Mouse (Mus musculus): ENCODE data around the gene Trim39. TPM values are rescaled to one million over a fixed set of nuclear protein-coding genes. Genes with fewer than 3 reads are reported as not detected.

The Trim39 gene
- polyA plus RNA-seq, 2 experiments, result 3.2 to 11.0 TPM

DNA sequence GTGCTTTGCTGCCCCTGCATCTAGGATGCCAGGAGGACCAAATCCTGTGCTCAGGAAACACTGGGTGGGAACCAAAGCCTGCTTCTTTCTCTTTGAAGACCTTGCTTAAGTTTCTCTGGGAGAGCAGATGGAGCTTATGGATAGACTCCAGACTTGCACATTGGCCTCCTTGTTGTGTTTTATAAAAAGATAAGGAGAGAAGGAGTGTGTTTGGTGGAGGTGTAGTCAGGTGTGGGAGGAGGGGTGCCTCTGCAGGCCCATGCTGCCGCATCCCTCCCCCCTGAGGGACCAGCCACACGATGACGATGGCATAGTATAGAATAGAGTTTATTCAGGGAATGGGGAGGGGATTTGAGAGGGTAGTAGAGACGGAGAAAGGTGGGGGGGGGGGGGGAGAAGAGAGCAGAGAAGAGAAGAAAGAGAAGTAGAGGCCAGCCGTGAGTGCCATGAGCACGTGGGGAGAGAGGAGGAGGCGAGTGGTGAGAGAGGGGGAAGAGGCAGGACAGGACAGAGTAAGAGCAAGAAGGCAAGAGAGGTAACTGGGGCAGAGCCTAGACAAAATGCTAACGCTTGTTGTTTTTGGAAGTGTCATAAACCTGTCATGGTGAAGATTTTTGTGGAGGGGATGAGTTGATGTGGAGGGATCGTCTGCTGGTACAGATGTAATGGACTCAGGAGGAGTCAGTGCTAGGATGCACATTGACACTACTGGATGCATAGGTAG is 758 bp upstream of the Trim39 start:
- no peaks in the 10 kb centered on the region for H3K9me3 ChIP-seq (ENCODE audit: control insufficient read depth, low read length)
- 60% methylated on average over 9 of the region's 9 CpGs for WGBS (ENCODE audit: insufficient replicate concordance)
- H3K4me1 ChIP-seq (replicated peaks; ENCODE audit: control insufficient read depth in 2 of 2, insufficient read depth in 2 of 2, low read length in 1 of 2), result peaks cover 12 to 15% of the 10 kb centered on the region in 2 experiments
- H3K27ac ChIP-seq, result no peak overlapping the region
- no peak for ATAC-seq (ENCODE audit: insufficient read depth)
- H3K9ac ChIP-seq (replicated peaks), result peak overlapping the region; percentile 92
- H3K4me2 ChIP-seq (ENCODE audit: low read depth), result peak overlapping the region; percentile 94
- no peak for DNase-seq (ENCODE audit: low read depth in 3 of 3, low spot score in 3 of 3)
- peaks cover 9% of the 10 kb centered on the region for H3K36me3 ChIP-seq (replicated peaks; ENCODE audit: control insufficient read depth, insufficient read depth, low read depth)
- H3K4me3 ChIP-seq (ENCODE audit: insufficient read depth in 1 of 2, low read depth in 2 of 2, low read length in 2 of 2), result peak overlapping the region; percentile 76 to 98
- TF ChIP-seq CTCF (IDR thresholded peaks at IDR 0.05; ENCODE audit: low read depth) (no peak), EP300 (IDR thresholded peaks at IDR 0.05; ENCODE audit: low read depth) (no peak)
- no peaks in the 10 kb centered on the region for H3K27me3 ChIP-seq (ENCODE audit: control insufficient read depth, insufficient read depth, low read length)

GRCm38 (mm10) chr17:36270956-36271585 is 976 bp downstream of the Trim39 start:
- ATAC-seq (ENCODE audit: insufficient read depth) (peak; percentile 88), DNase-seq (ENCODE audit: low read depth in 3 of 3, low spot score in 3 of 3) (peak; percentile 57 to 73 (median 68))
- H3K4me3 ChIP-seq (ENCODE audit: insufficient read depth in 1 of 2, low read depth in 2 of 2, low read length in 2 of 2), result peak overlapping the region; percentile 76 to 98
- WGBS (ENCODE audit: insufficient replicate concordance), result under 1% methylated on average over 69 of the region's 84 CpGs
- H3K9me3 ChIP-seq (ENCODE audit: control insufficient read depth, low read length), result no peaks in the 10 kb centered on the region
- H3K4me1 ChIP-seq (replicated peaks; ENCODE audit: control insufficient read depth in 2 of 2, insufficient read depth in 2 of 2, low read length in 1 of 2), result peaks cover 12 to 15% of the 10 kb centered on the region in 2 experiments
- no peaks in the 10 kb centered on the region for H3K27me3 ChIP-seq (ENCODE audit: control insufficient read depth, insufficient read depth, low read length)
- H3K27ac ChIP-seq, result peak overlapping the region; percentile 70
- H3K4me2 ChIP-seq (ENCODE audit: low read depth), result peak overlapping the region; percentile 94
- H3K9ac ChIP-seq (replicated peaks), result peak overlapping the region; percentile 92
- TF ChIP-seq EP300 (IDR thresholded peaks at IDR 0.05; ENCODE audit: low read depth) (no peak), CTCF (IDR thresholded peaks at IDR 0.05; ENCODE audit: low read depth) (no peak)
- H3K36me3 ChIP-seq (replicated peaks; ENCODE audit: control insufficient read depth, insufficient read depth, low read depth), result peaks cover 11% of the 10 kb centered on the region

DNA sequence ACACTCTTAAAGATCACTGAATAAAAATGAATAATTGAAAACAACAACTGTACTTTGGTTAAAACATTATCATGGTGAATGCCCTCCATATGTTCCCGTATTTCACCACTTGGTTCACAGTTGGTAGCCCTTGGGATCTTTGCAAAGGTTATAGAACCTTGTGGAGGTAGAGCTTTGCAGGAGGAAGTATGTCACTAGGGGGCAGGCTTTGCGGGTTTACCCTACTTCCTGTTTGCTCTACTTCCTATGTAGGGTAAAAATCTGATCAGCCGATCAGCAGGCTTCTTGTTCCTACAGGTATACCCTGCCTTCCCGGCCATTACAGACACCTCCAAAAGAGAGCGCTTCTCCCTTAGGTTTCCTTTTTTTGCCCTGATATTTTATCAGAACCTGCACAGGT is 6.2 kb downstream of the Trim39 start:
- TF ChIP-seq CTCF (IDR thresholded peaks at IDR 0.05; ENCODE audit: low read depth), result peak; percentile 38
- TF ChIP-seq EP300 (IDR thresholded peaks at IDR 0.05; ENCODE audit: low read depth), result no peak
- Histone ChIP-seq H3K36me3 (replicated peaks; ENCODE audit: control insufficient read depth, insufficient read depth, low read depth) (peaks cover 18% of the 10 kb centered on the region), H3K9me3 (ENCODE audit: control insufficient read depth, low read length) (no peaks in the 10 kb centered on the region), H3K4me1 (replicated peaks; ENCODE audit: control insufficient read depth in 2 of 2, insufficient read depth in 2 of 2, low read length in 1 of 2) (peaks cover 4 to 7% of the 10 kb centered on the region in 2 experiments; a peak in 3 of 4 replicates), H3K4me2 (ENCODE audit: low read depth) (no peak overlapping the region), H3K4me3 (ENCODE audit: insufficient read depth in 1 of 2, low read depth in 2 of 2, low read length in 2 of 2) (no peak overlapping the region), H3K27ac (no peak overlapping the region), H3K27me3 (ENCODE audit: control insufficient read depth, insufficient read depth, low read length) (no peaks in the 10 kb centered on the region), H3K9ac (replicated peaks) (no peak overlapping the region)
- 48% methylated on average over 5 of the region's 5 CpGs for WGBS (ENCODE audit: insufficient replicate concordance)
- no peak for ATAC-seq (ENCODE audit: insufficient read depth)
- DNase-seq (ENCODE audit: low read depth in 3 of 3, low spot score in 3 of 3), result no peak

DNA sequence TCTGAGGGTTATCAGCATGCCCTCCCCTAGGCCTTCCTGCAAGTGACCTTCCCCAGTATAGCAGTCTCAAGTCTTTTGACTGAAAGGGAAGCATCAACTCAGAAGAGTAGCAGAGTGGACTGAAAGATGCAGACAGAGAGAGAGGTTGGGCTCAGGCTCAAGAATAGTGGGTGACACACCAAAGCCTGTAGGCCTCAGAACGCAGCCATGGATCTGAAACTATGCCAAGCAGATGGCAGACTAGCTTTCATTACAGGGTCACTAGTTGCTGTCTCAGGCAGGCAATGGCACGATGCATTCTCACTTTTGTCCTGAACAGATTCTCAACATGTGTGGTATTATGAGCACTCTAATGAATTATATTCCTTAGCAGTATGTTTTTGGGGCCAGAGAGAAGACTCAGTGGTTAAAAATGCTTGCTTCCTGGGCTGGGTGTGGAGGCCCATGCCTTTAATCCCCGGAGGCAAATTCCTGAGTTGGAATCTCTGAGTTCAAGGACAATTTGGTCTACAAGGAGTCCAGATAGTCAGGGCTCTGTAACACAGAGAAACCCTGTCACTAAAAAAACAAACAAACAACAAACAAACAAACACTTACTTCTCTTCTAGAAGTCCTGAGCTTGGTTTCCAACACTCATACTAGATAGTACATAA is 7.6 kb downstream of the Trim39 start:
- H3K4me1 ChIP-seq (replicated peaks; ENCODE audit: control insufficient read depth in 2 of 2, insufficient read depth in 2 of 2, low read length in 1 of 2), result no peaks in the 10 kb centered on the region
- TF ChIP-seq EP300 (IDR thresholded peaks at IDR 0.05; ENCODE audit: low read depth) (no peak), CTCF (IDR thresholded peaks at IDR 0.05; ENCODE audit: low read depth) (no peak)
- WGBS (ENCODE audit: insufficient replicate concordance), result 81% methylated on average over 3 of the region's 3 CpGs
- no peak overlapping the region for H3K9ac ChIP-seq (replicated peaks)
- no peak overlapping the region for H3K4me2 ChIP-seq (ENCODE audit: low read depth)
- no peak overlapping the region for H3K27ac ChIP-seq
- H3K4me3 ChIP-seq (ENCODE audit: insufficient read depth in 1 of 2, low read depth in 2 of 2, low read length in 2 of 2), result no peak overlapping the region
- DNase-seq (ENCODE audit: low read depth in 3 of 3, low spot score in 3 of 3), result no peak
- peaks cover 18% of the 10 kb centered on the region for H3K36me3 ChIP-seq (replicated peaks; ENCODE audit: control insufficient read depth, insufficient read depth, low read depth)
- no peak for ATAC-seq (ENCODE audit: insufficient read depth)
- H3K9me3 ChIP-seq (ENCODE audit: control insufficient read depth, low read length), result no peaks in the 10 kb centered on the region
- no peaks in the 10 kb centered on the region for H3K27me3 ChIP-seq (ENCODE audit: control insufficient read depth, insufficient read depth, low read length)
